Mouse (Mus musculus) liver, embryonic 12.5 days (tissue): Measurements from ENCODE around the gene Hoxa13. TPM values are rescaled to one million over a fixed set of nuclear protein-coding genes. Genes with fewer than 3 reads are reported as not detected.

Experiments used
- ATAC-seq: fragments of 200-750 bp; cut with Nextera tagmentation; 2 replicates; pipeline ENCODE4 v1.8.0; 2017; ENCODE audit warnings: moderate number of reproducible peaks, mild to moderate bottlenecking, moderate library complexity
- H3K27ac ChIP-seq: fragments of 300-500 bp; sonication (generic); 2 replicates; pipeline ENCODE4 v1.5.1; 2016; ENCODE audit warnings: mild to moderate bottlenecking
- H3K27me3 ChIP-seq: fragments of 300-500 bp; sonication (generic); replicated peaks from 2 replicates; pipeline ENCODE4 v1.6.1; 2016; ENCODE audit warnings: mild to moderate bottlenecking, moderate library complexity
- H3K36me3 ChIP-seq: fragments of 300-500 bp; sonication (generic); 2 replicates; pipeline ENCODE4 v1.6.1; 2016; ENCODE audit warnings: mild to moderate bottlenecking, moderate library complexity
- H3K4me1 ChIP-seq: fragments of 300-500 bp; sonication (generic); 2 replicates; pipeline ENCODE4 v1.6.1; 2016
- H3K4me2 ChIP-seq: fragments of 300-500 bp; sonication (generic); 2 replicates; pipeline ENCODE4 v1.6.1; 2016; ENCODE audit warnings: mild to moderate bottlenecking, moderate library complexity
- H3K4me3 ChIP-seq: fragments of 300-500 bp; sonication (generic); 2 replicates; pipeline ENCODE4 v1.5.1; 2016; ENCODE audit warnings: mild to moderate bottlenecking, moderate library complexity
- H3K9ac ChIP-seq: fragments of 300-500 bp; sonication (generic); 2 replicates; pipeline ENCODE4 v1.6.1; 2016; ENCODE audit warnings: mild to moderate bottlenecking, moderate library complexity
- H3K9me3 ChIP-seq: fragments of 300-500 bp; sonication (generic); replicated peaks from 2 replicates; pipeline ENCODE4 v1.6.1; 2016; ENCODE audit warnings: mild to moderate bottlenecking, moderate library complexity
- WGBS: fragments of 180-500 bp; shearing (Covaris S2); methylation state at CpG from one replicate; pipeline ENCODE4 v1.1.7; 2016; ENCODE audit not compliant: insufficient replicate concordance; 5-methylcytosine and 5-hydroxymethylcytosine counted together
- polyA plus RNA-seq: library from polyadenylated mRNA; unstranded; fragments of >200 nt; fragmentation: Nextera tagmentation; extraction: Ambion mirVana; gene quantifications from 2 replicates; pipeline ENCODE4 v1.2.1, GENCODE M21; 2016

Gene Hoxa13
- polyA plus RNA-seq, 1 experiment from 2014 or later = not detected

- WGBS = 12% methylated on average over 5 of the region's 5 CpGs
- no peak for ATAC-seq
- H3K9ac ChIP-seq = no peak overlapping the region
Measured at GRCm38 (mm10) chr6:52214271-52214670, 46.4 kb downstream of the Hoxa13 start.

GRCm38 (mm10) chr6:52213119-52213986 is 47.3 kb downstream of the Hoxa13 start, which contains the start of the genes Hoxa3 and Gm28308:
Gene Hoxa3, minus strand, starts transcription at chr6:52213336.
Gene Gm28308, minus strand, starts transcription at chr6:52213339.
- no peak for ATAC-seq
- Histone ChIP-seq H3K4me1 (peaks cover 15% of the 10 kb centered on the region), H3K27ac (no peak within 1 kb of the TSS)

More at GRCm38 (mm10) chr6:52214271-52214670, 46.4 kb downstream of the Hoxa13 start:
- H3K4me2 ChIP-seq = no peak overlapping the region
- H3K4me3 ChIP-seq = no peak overlapping the region
- H3K36me3 ChIP-seq = no peaks in the 10 kb centered on the region
- no peak overlapping the region for H3K27ac ChIP-seq
- H3K4me1 ChIP-seq = peaks cover 15% of the 10 kb centered on the region
- peaks cover 100% of the 10 kb centered on the region for H3K27me3 ChIP-seq
- H3K9me3 ChIP-seq = no peaks in the 10 kb centered on the region

GRCm38 (mm10) chr6:52212556-52213118 is 48.0 kb downstream of the Hoxa13 start:
- ATAC-seq = no peak
- Histone ChIP-seq H3K4me1 (peaks cover 15% of the 10 kb centered on the region), H3K9ac (no peak overlapping the region), H3K27ac (no peak overlapping the region), H3K27me3 (peaks cover 100% of the 10 kb centered on the region), H3K4me2 (peak overlapping the region; percentile 52), H3K4me3 (peak overlapping the region; percentile 34), H3K9me3 (no peaks in the 10 kb centered on the region), H3K36me3 (no peaks in the 10 kb centered on the region)
- WGBS = 1% methylated on average over 22 of the region's 22 CpGs

More at GRCm38 (mm10) chr6:52213119-52213986, 47.3 kb downstream of the Hoxa13 start, which contains the start of the genes Hoxa3 and Gm28308:
- WGBS = 4% methylated on average over 38 of the region's 38 CpGs
- no peaks in the 10 kb centered on the region for H3K9me3 ChIP-seq
- peak within 1 kb of the TSS; percentile 34 for H3K4me3 ChIP-seq
- no peaks in the 10 kb centered on the region for H3K36me3 ChIP-seq
- peaks cover 100% of the 10 kb centered on the region for H3K27me3 ChIP-seq
- H3K4me2 ChIP-seq = peak within 1 kb of the TSS; percentile 52
- no peak within 1 kb of the TSS for H3K9ac ChIP-seq

GRCm38 (mm10) chr6:52211961-52212360 is 48.7 kb downstream of the Hoxa13 start:
- H3K9me3 ChIP-seq = no peaks in the 10 kb centered on the region
- H3K4me3 ChIP-seq = peak overlapping the region; percentile 23; the same call in 1 of the 2 replicates
- no peak overlapping the region for H3K9ac ChIP-seq
- WGBS = 3% methylated on average over 13 of the region's 13 CpGs
- no peaks in the 10 kb centered on the region for H3K36me3 ChIP-seq
- peak overlapping the region; percentile 52 for H3K4me2 ChIP-seq
- ATAC-seq = no peak
- H3K4me1 ChIP-seq = peaks cover 13% of the 10 kb centered on the region
- peaks cover 100% of the 10 kb centered on the region for H3K27me3 ChIP-seq
- H3K27ac ChIP-seq = no peak overlapping the region

- no peak for ATAC-seq
- Histone ChIP-seq H3K27me3 (peaks cover 100% of the 10 kb centered on the region), H3K36me3 (no peaks in the 10 kb centered on the region), H3K4me2 (peak overlapping the region; percentile 52), H3K27ac (no peak overlapping the region), H3K9ac (no peak overlapping the region), H3K4me3 (peak overlapping the region; percentile 23; the same call in 1 of the 2 replicates), H3K4me1 (peaks cover 10% of the 10 kb centered on the region), H3K9me3 (no peaks in the 10 kb centered on the region)
- 2% methylated on average over 34 of the region's 37 CpGs for WGBS
Measured at GRCm38 (mm10) chr6:52211170-52211935, 49.3 kb downstream of the Hoxa13 start.

GRCm38 (mm10) chr6:52209685-52210046 is 51.0 kb downstream of the Hoxa13 start:
- H3K4me3 ChIP-seq = no peak overlapping the region
- H3K4me2 ChIP-seq = no peak overlapping the region
- H3K36me3 ChIP-seq = no peaks in the 10 kb centered on the region
- H3K4me1 ChIP-seq = peaks cover 10% of the 10 kb centered on the region
- 15% methylated on average over 12 of the region's 12 CpGs for WGBS
- no peak overlapping the region for H3K9ac ChIP-seq
- peaks cover 100% of the 10 kb centered on the region for H3K27me3 ChIP-seq
- H3K27ac ChIP-seq = no peak overlapping the region
- H3K9me3 ChIP-seq = no peaks in the 10 kb centered on the region
- no peak for ATAC-seq

GRCm38 (mm10) chr6:52208868-52209684 is 51.6 kb downstream of the Hoxa13 start:
- H3K36me3 ChIP-seq = no peaks in the 10 kb centered on the region
- H3K4me1 ChIP-seq = peaks cover 15% of the 10 kb centered on the region
- H3K27ac ChIP-seq = no peak overlapping the region
- H3K4me3 ChIP-seq = peak overlapping the region; percentile 13
- no peak for ATAC-seq
- peak overlapping the region; percentile 43 for H3K4me2 ChIP-seq
- H3K9ac ChIP-seq = no peak overlapping the region
- 8% methylated on average over 18 of the region's 18 CpGs for WGBS
- H3K27me3 ChIP-seq = peaks cover 100% of the 10 kb centered on the region
- no peaks in the 10 kb centered on the region for H3K9me3 ChIP-seq

- peak within 1 kb of the TSS; percentile 43 for H3K4me2 ChIP-seq
- peaks cover 18% of the 10 kb centered on the region for H3K4me1 ChIP-seq
- peak within 1 kb of the TSS; percentile 13 for H3K4me3 ChIP-seq
- H3K27ac ChIP-seq = no peak within 1 kb of the TSS
- H3K9ac ChIP-seq = no peak within 1 kb of the TSS
- 4% methylated on average over 47 of the region's 47 CpGs for WGBS
- H3K36me3 ChIP-seq = no peaks in the 10 kb centered on the region
- peaks cover 100% of the 10 kb centered on the region for H3K27me3 ChIP-seq
- no peak for ATAC-seq
- no peaks in the 10 kb centered on the region for H3K9me3 ChIP-seq
Measured at GRCm38 (mm10) chr6:52208072-52208867, 52.4 kb downstream of the Hoxa13 start, which contains the start of gene Hoxa6. Gene Hoxa6, minus strand, starts transcription at chr6:52208722.
